Mouse (Mus musculus): ENCODE data around the gene 4931428F04Rik.

Gene 4931428F04Rik

DNA sequence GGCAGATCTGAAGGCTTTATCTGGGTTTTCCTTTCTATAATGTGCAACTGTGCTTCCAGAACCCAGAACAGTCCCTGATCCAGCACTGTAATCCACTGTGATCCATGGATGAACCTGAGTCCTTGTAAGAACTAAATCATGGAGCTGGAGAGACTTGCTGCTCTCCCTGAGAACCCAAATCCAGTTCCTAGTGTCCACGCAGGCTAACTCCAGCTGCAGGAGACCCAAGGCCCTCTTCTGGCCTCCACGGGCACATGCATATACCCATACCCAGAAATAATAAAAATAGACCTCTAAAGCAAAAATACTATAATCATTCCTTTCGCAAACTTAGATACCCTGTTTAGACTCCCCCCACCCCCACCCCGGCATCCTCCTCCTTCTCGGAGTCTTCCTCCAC is 1.4 kb downstream of the 4931428F04Rik start:
- no peak for DNase-seq (ENCODE audit: low spot score)

DNA sequence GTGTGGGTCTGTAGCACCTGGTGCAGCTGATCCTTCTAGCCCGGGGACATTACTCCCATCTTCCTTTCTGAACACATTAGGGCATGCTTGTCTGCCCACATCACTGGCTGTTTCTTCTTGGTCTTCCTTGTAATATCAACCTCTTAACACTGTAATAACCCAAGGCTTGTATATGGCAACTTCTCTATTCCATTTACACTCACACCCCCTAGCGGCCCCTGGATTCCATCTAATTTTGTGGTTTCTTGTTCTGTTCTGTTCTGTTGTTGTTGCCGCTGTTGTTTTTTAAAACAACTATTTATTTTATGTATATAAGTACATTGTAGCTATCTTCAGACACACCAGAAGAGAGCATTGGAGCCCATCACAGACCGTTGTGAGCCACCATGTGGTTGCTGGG is 2.8 kb downstream of the 4931428F04Rik start:
- no peak for DNase-seq (ENCODE audit: low spot score)

DNA sequence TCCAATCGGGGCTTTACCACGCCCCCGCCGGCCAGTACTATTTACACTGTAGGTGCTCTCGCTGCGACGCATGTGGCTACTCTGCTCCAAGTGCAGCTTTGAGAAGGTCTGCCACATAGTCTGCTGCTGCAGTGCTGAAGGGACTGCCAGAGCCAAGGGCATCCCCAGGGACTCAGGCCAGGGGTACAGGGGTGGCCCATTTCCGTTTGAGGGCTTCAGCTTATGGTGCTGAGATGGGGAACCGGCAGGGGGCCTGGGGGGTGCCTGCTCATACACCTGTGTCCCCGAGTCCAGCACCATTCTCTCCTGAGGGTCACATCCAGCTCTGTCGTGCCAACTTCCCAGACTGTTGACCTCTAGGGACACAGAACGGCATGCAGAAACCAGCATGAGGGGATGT is 4.2 kb downstream of the 4931428F04Rik start:
- no peak for DNase-seq (ENCODE audit: low spot score)

DNA sequence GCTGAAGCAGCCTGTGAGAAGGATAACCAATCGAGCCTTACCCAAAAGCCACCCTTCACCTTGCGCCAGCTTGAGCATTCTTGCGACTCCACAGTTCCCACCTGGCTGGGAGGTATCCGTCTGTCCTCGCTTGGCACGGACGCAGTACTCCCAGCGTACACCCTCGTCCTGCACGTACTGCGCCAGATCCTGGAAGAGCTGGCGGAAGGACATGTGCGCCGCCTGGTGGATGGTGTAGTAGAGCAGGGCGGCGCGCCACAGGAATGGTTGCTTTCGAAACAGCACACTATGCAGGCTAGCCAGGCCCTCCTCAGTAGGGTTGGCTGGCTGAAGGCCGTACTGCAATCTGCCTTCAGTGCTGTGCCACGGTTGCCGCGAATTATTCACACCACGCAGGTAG is 6.6 kb downstream of the 4931428F04Rik start:
- DNase-seq (ENCODE audit: low spot score) = no peak

DNA sequence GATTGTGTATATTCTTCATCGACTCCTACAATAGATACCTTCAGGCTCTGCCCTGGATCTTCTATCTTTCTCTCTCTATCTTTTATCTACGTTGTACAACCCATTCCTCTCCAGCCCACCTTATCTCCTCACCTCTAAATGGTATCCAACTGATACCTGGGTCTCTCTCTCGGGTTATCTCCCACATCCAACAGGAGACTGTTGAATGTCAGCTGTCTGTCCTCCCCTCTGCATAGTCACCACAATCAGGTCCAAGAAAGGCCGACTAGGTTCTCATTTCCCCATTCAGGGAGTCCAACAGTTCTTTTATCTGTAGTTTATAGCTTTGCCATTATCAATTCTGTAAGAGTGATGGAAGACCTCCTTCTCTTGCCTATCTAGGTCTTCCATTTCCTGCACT is 7.4 kb downstream of the 4931428F04Rik start:
- DNase-seq (ENCODE audit: low spot score) = no peak

DNA sequence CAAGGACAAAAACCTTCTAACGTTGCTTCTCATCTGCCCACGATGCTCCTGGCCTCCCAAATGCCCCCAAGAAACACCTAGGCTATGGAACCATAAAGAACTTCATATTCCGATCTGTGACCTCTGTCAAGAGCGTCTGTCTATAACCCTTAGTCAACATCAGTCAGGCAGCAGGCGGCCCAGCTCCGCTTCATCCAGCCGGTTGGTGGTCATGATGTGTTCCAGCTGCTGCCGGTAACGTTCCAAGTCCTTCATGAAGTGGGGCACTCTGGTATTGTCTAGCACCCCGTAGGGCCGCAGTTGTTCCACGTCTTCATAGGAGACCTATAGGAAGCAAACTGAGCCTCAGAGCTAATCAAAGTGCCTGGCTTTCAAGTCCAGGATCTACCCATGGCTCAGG is 7.8 kb downstream of the 4931428F04Rik start:
- no peak for DNase-seq (ENCODE audit: low spot score)

DNA sequence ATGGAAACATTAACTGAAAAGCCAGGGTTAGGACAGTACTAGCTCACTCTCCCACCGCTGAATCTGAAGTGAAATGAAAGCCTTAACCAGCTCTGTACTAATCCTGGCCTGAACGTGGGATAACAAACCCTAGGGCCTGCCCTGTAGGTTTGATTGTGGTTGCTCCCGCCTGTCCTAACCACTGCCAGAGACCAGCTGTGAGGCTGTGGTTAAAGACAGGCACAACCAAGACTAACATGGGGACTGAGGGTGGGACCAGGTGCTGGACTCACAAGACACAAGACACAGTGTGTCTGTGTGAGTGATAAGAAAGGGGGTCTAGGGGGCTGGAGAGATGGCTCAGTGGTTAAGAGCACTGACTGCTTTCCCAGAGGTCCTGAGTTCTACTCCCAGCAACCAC is 9.1 kb downstream of the 4931428F04Rik start:
- DNase-seq (ENCODE audit: low spot score) = no peak

DNA sequence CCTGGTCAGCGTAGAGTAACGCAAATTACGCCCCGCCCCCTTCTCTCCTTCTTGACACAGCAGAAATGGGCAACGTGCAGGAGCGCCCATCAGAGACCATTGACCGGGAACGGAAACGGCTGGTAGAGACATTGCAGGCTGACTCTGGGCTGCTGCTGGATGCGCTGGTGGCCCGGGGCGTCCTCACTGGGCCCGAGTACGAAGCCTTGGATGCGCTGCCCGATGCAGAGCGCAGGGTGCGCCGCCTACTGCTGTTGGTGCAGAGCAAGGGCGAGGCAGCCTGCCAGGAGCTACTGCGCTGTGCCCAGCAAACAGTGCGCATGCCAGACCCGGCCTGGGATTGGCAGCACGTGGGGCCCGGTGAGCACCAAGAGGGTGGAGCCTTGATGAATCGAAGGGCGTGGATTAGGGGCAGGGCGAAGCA is 10.7 kb downstream of the 4931428F04Rik start:
- no peak for DNase-seq (ENCODE audit: low spot score)

DNA sequence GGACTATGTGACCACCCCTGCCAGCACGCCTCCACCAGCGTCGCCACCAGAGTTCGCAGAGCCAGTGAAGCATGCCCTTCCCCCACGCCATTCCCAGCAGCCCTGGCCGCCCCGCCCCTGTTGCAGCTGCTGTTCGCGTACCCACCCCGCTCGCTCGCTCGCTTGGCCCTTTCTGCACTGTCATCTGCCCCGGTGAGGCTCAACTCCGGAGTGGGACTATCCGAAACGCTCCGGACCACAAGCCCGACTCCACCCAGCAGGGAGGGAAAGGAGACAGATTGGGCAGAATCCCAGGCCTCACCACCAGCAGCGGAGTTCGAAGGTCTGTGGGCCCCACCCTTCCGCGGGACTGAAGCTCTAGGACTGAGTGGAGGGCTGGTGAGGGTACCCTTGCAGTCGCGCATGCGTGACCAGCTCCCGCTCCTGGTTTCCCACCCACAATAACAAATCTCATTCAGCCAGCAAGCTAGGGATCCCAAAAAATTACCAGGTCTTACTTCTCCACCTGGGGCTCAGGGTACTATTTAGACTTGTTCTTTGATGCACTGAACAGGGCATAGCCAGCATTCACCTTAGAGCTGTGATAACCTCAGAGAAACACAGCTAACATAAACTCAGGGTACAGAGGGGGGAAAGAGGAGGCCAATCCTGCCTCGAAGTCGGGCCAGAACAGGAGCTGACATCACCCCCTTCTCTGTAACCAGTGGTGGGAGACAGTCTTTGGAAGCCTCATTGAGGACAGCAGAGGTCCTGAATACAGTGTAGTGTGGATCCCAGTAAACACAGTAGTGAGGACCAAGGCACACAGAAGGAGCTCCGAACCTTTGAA is 13.2 kb downstream of the 4931428F04Rik start:
- no peak for DNase-seq (ENCODE audit: low spot score)

DNA sequence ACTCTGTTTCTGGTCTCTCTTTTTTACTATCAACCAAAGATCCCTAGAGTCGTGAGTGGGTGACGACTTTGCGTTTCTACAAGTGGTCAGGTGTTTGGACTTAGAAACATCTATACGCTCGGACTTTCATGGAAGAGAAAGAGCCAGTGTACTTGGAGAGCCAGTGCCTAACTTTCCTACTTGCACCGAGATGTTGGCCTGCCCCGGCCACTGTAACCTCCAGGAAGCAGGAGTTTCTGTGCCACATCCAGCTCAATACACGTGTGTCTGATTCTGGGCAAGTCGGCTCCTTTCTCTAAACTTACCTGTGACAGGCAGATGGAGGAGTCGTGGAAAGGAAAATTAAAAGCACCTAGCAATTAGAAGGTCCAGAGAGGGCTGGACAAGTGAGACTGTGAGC is 13.8 kb downstream of the 4931428F04Rik start, which contains the start of gene Nol3:
Nol3 (plus strand) TSS at position 301 of the 400 bp plus-strand sequence.
- DNase-seq (ENCODE audit: low spot score) = no peak

DNA sequence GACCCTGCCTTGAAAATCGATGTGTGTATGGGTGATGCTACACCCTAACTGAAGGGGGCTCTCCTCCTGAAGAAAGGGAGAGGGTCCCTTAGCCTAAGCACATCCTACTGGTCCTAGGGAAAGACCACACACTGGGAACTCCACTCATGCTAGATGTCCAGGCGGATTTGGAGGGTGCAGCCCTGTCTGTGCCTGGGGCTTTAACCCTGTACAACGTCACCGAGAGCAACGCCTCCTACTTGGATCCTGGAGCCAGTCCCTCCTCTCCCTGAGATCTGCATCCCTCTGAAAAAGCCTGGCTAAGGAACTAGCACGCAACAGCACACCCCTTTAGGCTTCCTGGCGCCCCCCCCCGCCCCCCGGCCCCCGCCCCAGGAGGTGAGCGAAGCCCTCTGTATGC is 14.3 kb downstream of the 4931428F04Rik start:
- DNase-seq (ENCODE audit: low spot score) = no peak

DNA sequence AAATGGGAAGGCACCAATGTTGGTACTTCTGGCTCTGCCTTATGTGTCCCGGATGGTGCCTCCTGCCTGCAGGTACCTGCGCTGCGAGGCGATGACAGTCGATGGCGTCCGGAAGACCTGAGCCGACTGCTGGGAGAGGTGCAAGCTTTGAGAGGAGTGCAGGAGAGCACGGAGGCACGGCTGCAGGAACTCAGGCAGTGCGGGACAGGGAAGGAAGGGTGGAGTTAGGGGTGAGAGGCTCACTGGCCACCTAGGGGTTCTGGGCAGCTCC is 18.8 kb downstream of the 4931428F04Rik start:
- DNase-seq (ENCODE audit: low spot score) = no peak

DNA sequence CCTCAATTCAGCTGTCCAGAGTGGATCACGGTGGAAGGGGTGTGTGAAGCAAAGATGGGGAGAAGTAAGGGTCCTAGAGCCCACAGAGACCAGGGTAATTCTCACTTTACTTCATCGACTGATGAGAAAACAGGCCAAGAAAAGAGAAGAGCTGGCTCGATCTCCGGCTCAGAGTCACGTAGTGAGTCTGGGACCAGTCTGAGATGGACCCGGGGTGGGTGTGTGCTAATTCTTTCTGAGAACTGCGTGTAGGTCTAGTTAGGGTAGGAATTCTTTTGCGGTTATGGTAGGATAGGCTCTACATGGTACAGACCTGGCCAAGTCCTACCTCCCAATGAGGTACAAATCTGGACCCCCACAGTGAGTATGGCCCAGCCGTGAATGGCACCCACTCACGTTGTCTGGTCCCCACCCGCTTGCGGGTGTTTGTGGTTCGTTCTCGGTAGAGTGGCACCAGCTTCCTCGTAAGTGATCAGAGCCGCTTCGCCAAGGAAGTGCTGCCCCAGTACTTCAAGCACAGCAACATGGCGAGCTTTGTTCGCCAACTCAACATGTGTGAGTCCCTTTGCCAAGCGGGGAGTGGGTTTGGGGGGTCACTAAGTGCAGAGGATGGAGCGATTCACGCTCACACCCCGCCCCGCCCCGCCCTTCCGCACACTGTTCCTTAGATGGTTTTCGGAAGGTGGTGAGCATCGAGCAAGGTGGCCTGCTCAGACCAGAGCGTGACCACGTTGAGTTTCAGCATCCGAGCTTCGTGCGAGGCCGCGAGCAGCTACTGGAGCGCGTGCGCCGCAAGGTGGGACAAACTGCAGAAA is 19.4 kb downstream of the 4931428F04Rik start:
- no peak for DNase-seq (ENCODE audit: low spot score)

DNA sequence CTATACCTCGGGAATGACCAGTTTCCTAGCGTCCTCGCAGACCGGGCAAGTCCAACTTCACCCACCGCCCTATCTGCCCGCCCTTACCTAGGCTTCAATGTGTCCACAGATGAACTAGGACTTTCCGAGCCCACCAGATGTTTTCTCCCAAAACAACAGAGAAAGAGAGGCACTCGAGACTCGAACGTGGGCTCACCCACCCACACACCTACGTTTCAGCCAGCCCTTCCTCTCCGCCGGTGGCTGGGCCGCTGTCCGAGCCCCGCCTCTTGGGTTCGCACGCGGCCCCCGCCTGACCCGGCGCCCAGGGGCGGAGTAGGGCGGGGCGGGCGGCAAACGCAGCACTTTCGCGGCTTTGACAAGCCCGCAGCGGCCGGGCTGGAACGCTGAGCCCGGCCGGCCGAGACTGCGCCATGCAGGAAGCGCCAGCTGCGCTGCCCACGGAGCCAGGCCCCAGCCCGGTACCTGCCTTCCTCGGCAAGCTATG is 20.2 kb downstream of the 4931428F04Rik start, which contains the start of gene Hsf4:
Hsf4 (plus strand) TSS at position 341 of the 487 bp plus-strand sequence.
- no peak for DNase-seq (ENCODE audit: low spot score)

DNA sequence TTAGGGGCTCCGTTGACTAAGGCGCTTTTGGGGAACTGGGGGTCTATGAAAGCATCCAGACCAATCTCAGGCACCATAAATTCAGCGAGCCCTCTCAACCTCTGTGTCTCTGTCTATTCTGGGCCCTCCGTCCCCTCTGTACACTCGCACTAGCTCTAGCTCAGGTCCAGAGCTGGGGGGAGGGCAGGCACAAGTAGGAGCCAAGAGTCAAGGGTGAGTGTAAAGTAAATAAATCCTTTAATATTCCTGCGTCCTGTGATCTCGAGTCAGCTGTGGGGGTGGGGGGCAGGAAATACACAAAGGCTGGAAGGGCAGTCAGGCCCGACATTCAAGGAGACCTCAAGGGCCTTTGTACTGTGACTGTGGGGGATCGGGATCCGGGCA is 20.6 kb downstream of the 4931428F04Rik start:
- DNase-seq (ENCODE audit: low spot score) = no peak

DNA sequence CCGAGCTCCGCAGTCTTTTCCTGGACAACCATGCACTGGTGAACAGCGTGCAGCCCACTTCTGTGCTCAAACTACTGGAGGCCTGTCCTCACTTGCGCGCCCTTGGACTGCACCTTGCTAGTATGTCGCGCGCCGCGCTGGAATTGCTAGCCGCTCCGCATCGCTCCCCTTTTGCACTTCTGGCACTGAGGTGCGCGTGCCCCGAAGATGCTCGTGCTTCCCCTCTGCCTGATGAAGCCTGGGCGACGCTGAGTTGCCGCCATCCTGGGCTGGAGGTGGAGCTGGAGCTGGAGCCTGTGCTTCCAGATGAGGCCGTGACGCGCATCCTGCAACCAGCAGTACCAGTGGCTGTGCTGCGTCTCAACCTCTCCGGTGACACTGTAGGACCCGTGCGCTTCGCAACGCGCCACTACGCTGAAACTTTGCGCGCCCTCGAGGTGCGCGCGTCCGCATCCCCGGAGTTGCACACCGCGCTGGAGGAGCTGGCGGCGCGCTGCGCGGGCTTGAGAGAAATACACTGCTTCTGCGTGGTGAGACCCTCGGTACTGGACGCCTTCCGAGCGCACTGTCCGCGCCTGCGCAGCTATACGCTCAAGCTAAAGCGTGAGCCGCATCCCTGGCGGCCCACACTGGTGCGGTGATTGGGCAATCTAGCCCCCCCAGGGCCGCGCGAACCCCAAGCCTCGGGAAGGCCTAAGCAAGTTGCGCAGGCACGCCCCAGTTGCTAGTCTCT is 21.2 kb downstream of the 4931428F04Rik start:
- no peak for DNase-seq (ENCODE audit: low spot score)

DNA sequence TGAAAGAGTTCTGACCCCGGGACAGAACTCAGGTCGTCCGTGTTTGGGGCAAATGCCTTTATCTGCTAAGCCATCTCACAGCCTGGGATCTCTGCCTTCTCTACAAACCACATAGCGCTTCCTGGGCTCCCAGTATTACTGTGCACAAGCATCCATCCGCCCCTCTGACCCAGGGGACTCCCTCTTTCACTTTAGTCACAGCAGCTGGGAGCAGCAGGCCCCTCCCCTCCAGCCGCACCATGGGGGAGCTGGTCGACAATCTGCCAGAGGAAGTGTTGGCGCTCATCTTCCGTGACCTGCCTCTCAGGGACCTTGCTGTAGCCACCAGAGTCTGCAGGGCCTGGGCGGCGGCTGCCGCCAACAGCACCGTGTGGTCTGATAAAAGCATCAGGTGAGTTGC is 22.9 kb downstream of the 4931428F04Rik start:
- DNase-seq (ENCODE audit: low spot score) = no peak

DNA sequence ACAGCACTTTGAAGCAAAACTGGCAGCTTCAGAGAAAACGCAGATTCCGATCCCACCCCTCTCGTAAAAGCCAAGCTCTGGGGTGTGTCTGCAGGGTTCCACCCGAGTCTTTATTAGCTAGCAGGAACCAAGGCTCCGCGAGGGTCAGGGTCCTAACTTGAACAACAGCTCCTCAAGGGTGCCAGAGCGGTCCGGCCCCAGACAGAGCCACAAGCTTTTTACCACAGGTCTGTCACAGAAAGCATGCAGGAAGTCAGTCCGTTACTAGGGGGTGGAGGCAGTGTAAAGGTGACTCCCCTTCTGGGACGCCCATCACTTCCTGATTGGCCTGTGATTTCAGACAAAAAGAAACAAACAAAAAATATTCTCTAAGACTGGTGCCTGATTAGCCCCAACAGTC is 24.5 kb downstream of the 4931428F04Rik start:
- DNase-seq (ENCODE audit: low spot score) = no peak

DNA sequence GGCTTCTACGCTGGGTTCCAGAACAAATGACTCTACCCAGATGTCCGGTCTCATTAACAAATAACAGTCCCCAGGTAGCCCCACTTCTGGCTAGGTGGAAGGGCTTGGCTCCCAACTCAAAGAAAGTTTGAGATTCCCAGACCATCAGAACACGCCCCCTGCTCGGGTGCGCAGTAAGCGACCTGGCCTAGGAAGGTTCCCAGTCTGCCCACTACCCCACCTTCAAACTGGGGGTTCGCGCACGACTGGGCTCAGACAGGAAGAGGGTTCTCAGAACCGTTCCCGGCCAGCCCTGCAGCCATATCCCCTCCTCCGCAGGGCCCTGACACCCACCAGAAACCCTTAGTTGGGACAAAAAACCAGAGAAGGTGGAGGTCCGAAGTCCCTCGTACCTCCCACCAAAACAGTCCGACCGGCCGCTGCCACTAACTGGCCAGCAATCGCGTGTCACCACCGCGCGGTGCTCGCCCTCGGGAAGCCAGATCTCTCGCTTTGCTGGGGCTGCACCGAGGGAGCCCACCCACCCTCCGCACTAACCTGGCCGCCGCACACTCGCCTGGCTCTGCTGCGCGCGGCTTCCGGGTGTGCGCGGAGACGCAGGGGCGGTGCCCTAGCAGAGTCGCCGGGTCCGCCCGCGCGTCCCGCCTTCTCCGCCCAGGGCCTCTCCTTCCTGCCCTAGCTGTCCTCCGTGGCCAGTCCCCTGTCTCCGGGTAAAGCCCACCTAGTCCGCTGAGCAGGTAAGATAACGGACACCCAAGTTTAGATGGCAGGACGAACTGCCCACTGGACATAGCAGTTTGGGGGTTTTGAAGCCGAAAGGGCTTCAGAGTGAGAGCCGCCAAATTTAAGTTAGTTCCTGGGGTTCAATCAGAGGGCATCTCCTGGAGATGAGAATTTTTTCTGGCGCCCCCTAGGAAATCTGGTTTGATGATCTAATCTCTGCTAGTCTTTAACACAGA is 25.4 kb downstream of the 4931428F04Rik start, which contains the start of the genes Tradd and Fbxl8:
Tradd (minus strand) TSS at position 586 of the 959 bp plus-strand sequence.
Fbxl8 (plus strand) TSS at position 625 of the 959 bp plus-strand sequence.
- DNase-seq (ENCODE audit: low spot score) = peak; percentile 38

DNA sequence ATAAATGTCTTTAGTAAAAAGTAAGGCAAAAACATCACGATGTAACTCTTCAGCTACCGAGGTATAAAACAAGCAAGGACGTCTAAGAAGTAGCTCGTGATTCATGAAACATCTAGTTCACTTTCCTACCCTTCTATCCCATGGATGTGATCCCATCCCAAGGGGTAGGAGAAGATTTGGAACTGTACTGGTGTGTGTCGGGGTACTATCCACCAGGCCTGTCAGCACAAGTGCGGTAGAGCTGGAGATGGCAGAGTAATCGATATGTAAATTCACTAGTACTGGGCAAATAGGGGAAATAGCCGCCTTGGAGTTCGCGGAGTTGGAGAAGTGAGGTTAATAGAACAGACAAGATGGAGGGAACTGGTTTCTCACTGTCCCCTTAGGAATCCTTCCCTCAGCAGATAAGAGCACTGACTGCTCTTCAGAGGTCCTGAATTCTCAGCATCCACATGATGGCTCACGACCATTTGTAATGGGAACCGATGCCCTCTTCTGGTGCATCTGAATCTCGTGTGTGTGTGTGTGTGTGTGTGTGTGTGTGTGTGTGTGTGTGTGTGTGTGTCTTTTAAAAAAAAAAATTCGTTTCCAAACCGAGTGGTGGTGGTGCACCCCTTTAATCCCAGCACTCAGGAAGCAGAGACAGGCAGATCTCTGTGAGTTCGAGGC is 26.3 kb downstream of the 4931428F04Rik start:
- DNase-seq (ENCODE audit: low spot score) = no peak

Measured in ovary, postnatal 10 days (tissue).